Mouse (Mus musculus): ENCODE measurements around the gene Rint1.

The Rint1 gene

DNA sequence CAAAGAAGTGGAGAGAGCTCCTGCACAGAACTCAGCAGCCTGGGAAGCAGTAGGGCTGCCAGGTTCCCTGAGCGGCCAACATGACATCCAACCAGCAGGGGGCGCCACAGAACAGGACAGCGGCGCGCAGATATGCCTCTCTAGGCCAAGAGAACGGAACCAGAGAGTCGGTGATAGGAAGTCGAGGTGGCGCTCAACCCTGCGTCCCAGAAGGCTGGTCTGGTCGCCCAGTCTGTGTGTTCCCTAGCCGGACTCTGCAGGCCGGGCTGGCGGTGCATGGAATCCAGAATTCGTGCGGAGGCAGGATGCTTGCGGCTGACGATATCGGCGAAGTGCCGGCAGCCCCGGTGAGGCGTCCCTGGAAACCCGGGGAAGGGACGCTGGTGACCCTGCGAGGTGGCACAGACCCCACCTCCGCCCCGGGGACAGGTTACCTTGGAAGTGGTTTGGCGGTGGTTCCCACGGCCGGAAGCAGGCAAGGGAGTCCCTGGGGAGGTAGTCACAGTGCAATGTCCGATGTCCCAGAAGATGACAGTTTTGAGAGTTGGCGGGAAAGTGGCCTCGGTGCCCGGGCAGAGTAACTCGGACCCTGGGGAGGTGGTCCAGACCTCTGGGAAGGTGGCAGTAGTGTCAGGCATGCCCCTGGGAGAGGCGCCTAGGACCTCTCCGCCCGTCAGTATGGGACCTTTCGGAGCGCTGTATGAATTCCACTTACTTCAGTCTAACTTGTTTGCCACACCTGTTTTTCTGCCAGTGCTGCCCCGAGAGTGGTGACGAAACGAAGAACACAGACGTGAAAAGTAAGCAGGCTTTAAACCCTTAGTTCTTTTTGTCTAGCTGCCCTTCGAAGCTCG is at the start of gene Rint1:
TSS of gene Rint1 (plus strand) at position 176 of the 854 bp plus-strand sequence.
- peak; percentile 97 for DNase-seq (ENCODE audit: low spot score)

DNA sequence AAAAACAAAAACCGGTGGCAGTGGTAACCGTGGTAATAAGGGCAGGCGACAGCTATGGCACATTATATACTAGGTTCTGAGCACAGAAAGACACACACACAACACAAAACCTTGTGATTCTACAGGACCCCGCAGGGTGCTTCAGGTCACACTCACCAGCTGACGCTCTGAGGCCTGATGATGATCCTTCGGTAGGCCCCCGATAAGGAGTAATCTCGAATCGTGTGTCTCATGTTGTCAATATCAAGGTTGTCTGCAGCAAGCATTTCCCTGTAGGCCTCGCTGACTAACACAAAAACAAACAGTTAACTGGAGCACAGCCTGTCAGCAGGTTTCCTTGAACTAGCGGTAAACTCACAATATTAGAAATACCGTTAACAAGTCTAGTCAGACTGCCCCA is 44.2 kb upstream of the Rint1 start:
- no peak for DNase-seq (ENCODE audit: low spot score)

DNA sequence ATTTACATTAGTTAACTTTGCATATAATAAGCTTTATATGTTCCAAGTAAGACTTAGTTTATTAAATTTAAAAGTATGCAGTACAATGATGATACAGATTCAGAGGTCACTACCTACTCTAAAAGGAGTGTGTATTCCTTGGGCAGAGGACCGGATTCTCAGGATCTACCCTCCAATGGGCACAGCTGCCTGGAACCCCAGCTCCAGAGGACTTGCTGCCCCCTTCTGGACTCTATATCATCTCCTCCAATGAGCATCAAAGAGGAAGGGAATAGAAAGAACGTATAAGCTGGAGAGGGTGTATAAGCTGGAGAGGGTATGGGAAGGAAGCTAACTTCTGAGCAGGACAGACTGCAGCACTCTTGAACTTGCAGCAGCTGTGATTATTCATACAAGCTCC is 37.6 kb upstream of the Rint1 start:
- DNase-seq (ENCODE audit: low spot score): no peak

DNA sequence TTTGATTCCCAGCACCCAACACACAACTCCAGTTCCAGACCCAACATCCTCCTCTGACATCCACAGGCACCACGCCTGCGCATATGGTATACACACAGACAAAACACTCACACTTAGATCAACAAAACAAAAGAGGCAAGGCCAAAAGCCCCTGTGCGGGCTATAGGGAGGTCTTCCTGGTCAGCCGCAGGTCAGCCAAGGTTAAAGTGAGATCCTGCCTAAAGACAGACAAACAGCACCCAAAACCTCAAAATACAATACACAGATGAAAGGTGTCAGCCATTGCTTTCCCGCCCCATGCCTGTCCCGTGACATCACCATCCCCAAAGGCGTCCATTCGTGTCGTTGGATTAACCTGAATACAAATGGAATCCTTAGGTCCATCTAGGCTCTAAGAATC is 31.9 kb upstream of the Rint1 start:
- DNase-seq (ENCODE audit: low spot score): no peak

DNA sequence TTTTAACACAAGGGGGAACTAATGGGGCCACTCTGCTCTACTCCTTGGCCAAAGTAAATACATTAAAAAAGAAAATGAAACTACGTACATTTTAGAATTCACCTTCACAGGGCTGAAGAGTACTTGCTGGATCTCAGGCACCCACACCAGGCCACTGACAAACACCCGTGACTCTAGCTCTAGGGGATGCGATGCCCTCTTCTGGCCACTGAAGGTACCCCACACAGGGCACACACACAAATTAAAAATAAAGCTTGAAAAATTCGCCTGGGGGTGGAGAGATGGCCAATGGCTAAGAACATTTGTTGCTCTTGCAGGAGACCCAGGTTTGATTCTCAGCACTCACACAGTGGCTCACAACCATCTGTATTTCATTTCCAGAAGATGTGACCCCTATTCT is 31.1 kb upstream of the Rint1 start:
- DNase-seq (ENCODE audit: low spot score): no peak

DNA sequence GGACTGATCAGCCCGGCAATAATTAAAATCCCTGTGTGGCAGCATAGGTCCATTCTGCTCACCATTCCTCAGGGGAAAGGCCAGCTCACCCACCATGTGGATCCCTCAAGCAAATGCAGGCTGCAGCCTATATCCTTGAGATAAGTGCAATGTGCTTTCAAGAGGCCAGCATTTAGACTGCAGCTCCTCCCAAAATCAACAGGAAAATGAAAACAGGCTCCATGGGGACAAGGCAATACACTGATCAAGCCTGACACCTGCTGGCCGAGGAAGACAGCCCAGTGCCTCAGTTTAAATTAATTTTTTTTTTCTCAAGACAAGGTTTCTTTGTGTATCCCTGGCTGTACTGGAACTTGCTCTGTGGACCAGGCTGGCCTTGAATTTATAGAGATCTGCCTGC is 28.9 kb upstream of the Rint1 start:
- DNase-seq (ENCODE audit: low spot score): peak; percentile 29

DNA sequence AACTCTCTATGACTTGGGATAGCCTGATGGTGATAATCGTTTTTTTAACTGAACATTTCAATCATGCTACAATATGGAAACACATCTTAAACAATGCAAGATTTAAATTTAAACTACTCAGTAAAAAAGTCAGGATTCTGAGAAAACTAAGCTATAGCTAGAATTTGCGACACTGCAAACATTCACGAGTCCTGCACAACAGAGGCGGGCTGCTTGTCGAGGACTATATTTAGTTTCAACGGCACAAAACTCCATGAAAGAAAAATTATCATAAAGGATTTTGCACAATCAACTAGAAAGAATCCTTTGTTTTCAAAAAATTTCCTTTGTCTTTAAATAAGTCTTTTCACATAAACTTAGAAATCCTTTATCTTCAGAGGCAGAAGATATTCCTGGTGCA is 25.0 kb upstream of the Rint1 start:
- DNase-seq (ENCODE audit: low spot score): no peak

DNA sequence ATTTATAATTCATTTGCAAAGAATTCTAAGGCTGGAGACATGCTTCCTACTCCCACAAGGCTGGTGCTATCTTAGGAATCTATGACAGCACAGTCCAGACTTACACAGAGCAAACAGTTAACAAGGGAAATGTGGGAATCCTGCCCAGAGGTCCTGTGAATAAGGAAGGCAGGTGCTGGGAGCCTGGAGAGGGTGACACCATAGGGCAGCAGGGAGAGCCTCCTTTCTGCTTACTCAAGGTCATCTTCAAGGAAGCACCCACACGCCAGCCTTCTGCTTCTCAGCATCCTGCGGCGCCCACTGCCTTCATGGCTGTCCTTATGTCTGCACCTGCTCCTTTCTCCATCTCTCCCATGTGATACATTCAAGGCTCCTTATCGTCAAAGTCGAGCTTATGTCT is 23.0 kb upstream of the Rint1 start:
- no peak for DNase-seq (ENCODE audit: low spot score)

DNA sequence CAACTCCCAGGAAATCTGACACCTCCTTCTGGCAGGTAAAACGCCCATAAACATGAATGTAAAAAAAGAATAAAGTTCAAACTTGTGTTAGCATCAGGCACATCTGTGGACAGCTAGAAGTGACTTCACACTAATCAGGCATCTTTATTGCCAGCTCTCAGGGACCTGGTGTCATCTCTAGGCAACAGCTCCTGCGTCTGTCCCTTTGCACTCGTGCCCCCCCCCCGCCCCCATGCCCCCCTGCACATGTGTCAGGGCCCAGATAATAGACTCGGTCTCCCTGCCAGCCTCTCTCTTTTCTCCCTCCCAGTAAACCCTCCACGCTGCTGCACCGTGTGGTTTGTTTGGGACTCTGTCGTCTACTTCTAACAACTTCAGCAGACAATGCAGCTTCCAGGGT is 16.4 kb upstream of the Rint1 start:
- DNase-seq (ENCODE audit: low spot score): no peak

DNA sequence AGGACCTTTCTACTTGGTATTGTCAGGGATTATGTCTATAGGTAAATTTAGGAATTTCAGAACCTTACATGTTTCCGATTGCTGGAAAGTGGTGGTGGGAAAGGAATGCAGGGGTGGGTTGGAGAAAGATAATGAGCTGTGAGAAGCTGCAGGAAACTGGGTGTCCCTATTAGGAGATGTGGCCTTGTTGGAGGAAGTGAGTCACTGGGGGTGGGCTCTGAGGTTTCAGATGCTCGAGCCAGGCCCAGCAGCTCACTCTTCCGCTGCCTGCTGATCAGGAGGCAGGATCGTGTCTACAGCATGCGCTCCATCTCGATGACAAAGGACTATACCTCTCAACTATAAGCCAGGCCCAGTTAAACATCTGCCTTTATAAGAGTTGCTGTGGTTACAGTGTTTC is 13.3 kb upstream of the Rint1 start:
- no peak for DNase-seq (ENCODE audit: low spot score)

DNA sequence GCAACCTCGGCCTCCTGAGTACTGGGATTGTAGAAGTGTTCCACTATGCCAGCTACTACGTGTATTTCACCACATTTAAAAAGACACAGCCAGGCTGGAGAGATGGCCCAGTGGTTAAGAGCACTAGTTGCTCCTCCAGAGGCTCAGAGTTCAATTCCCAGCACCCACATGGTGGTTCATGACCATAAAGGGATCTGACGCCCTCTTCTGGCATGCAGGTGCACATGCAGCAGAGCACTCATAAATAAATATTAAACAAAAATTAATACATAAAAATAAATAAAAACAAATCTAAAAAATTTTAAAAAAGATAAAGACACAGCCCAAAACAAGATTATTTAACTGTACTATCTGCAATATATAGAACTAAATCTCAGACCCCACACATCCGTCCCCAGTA is 7.0 kb upstream of the Rint1 start:
- DNase-seq (ENCODE audit: low spot score): no peak

DNA sequence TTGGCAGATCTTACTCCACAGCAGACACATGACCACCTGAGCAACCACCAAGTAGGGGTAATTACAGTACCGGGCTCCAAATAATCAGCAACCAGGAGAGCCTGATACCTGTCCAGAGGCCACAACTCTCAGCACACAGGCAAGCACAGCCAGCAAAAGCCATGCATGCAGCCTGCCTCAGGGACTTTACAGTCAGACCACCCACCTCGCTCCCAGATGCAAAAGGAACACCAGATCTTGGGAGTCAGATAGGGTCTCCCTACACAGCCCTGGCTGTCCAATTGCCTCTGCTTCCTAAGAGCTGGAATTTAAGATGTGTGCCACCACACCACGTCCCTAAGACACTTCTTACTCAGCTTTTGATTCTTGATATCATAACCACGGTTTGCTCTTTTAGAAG is 6.3 kb upstream of the Rint1 start:
- no peak for DNase-seq (ENCODE audit: low spot score)

DNA sequence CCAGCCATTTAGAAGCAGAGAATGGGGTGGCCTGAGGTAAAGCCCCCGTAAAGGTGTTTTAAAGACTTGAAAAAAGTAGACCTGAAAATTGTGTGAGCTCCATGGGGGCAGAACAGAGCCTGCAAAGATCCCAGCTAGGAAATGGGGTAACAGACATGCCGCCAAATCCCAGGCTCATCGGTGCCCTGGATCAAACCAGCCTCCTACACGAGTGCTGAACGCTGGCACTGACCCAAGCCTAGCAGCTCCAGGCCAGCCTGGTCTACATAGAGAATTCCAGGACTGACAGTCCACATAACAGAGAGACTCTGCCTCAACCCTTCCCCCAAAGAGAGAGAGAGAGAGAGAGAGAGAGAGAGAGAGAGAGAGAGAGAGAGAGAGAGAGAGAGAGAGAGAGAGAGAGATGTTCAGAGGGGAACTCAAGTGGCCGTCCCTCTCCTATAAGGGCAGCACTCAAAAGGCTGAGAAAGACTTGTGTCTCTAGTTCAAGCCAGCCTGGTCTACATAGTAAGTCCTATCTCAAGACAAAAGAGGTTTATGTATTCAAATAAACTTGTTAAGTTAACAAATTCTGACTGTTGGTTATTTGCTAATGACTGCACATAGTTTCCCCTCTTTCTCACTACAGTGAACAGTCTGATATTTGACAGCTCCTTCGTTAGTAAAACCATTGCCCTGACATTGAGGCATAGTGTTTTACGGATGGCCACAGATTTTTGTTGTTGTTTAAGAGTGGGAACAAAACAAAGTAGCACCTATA is 5.3 kb upstream of the Rint1 start:
- no peak for DNase-seq (ENCODE audit: low spot score)

DNA sequence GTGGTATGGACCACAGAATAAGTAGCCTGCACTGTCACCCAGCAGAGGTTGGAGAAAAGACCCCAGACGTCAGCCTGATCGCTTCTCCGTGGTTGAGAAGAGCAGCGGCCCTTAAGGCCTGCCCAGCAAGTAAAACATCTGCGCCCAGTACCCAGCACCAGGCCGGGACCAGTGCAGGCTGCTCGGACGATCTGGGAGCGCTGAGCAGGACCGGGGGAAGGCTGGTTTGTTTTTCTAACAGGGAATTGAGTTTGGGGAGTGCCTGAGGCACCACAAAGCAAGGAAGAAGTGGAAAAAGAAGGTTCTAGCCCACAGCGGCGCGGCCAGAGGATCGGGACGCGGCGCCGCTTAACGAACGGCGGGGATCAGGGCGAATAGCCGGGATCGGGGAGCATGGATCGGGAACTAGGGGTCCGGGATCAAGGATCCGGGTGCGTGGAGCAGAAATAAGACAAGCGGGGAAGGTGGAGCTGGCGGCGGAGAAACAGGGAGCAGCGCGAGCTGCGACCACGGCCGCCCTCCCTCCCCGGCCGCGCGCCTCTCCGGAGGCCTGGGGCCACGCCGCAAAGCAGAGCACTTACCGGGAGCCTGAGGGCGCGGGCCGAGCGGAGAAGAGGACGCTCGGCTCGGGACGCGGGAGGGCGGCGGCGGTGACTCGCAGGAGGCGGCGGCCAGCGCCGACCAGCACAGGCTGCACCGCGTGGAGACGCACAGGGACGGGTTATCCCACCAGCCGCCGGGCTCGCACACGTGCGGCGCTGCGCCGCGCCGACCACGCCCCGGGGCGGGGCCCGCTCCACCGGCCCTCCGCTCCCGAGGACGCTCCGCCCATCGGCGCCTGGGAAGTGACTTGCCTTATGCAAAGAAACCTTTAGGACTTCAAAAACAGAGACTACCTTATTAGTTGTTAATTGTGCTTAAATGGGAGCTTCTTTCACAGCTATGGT is 4.3 kb upstream of the Rint1 start, which contains the start of gene Pus7:
TSS of gene Pus7 (minus strand) at position 781 of the 947 bp plus-strand sequence.
- DNase-seq (ENCODE audit: low spot score): peak; percentile 89

DNA sequence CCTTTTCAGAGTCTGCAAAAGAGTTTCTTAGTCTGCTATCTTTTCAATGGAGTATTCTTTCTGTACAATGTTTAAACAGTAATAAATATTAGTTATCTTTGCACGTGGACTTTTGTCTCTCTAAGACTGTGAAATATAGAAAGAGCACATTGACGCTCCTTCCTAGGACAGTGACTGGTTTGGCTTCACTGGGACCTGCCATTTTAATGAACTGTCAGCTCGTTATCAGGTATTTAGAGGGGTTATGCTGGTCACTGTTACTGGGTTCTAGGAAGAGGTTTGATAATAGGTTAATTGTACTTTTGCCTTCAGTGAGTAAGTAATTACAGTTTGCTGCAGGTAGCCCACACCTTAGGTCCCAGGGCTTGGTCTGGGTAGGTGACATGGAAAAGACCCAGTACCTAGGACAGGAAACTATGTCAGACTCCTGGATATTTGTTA is 899 bp downstream of the Rint1 start:
- no peak for DNase-seq (ENCODE audit: low spot score)

DNA sequence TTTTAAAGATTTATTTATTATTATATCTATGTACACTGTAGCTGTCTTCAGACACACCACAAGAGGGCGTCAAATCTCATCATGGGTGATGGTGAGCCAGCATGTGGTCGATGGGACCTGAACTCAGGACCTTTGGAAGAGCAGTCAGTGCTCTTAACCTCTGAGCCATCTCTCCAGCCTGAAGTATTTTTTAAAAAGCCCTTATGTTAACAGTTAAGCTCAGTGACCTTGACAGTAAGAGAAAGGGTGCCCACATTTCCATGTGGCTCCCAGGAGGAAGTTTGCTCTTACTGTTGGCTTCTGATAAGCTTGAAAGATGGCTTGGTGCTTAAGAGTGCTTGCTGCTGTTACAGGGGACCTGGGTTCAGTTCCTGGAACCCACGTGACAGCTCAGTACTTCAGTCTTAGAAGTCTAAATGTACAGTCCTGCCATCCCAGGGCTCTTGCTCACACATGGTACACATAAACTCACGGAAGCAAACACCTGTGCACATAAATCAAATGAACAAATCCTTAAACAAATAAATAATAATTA is 1.6 kb downstream of the Rint1 start:
- DNase-seq (ENCODE audit: low spot score): no peak

DNA sequence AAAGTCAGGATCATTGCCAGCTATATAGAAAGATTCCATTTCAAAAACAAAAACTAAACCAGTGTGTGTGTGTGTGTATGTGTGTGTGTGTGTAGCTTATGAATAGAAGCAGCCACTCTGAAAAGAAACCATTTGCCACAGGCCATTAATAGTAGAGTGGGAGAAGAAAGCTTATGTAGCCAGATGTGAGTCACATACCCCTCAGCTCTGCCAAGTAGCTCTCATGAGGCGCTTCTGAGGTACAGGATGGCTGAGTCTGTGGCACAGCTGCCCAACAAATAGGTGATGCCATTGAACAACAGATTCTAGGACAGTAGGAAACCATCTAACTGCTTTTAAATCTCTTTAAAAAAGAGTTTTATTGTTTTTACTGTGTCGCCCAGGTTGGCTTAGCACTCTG is 5.2 kb downstream of the Rint1 start:
- no peak for DNase-seq (ENCODE audit: low spot score)

DNA sequence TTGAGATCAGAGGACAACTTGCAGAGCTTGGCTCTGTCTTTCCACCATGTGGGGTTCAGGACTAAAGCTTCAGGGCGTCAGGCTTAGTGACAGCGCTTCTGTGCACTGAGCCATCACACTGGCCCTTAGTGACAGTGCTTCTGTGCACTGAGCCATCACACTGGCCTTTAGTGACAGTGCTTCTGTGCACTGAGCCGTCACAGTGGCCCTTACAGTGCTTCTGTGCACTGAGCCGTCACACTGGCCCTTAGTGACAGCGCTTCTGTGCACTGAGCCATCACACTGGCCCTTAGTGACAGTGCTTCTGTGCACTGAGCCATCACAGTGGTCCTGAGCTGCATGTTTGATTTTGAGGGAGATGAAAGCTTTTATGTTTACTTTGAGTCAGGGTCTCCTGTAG is 27.3 kb downstream of the Rint1 start:
- no peak for DNase-seq (ENCODE audit: low spot score)

DNA sequence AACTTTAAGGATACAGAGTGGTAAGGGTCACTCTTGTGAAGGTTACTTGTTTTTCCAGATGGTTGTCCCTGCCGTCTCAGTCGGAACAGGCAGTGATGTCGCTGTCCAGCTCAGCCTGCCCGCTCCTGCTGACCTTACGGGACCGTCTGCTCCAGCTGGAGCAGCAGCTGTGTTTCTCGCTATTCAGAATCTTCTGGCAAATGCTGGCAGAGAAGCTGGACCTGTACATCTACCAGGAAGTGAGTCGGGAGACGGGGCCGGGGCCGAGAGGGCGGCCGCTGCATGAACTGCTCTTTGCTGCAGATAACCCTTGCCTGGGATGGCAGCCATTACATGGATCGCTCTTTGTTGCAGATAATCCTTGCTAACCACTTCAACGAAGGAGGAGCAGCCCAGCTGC is 29.2 kb downstream of the Rint1 start:
- no peak for DNase-seq (ENCODE audit: low spot score)

DNA sequence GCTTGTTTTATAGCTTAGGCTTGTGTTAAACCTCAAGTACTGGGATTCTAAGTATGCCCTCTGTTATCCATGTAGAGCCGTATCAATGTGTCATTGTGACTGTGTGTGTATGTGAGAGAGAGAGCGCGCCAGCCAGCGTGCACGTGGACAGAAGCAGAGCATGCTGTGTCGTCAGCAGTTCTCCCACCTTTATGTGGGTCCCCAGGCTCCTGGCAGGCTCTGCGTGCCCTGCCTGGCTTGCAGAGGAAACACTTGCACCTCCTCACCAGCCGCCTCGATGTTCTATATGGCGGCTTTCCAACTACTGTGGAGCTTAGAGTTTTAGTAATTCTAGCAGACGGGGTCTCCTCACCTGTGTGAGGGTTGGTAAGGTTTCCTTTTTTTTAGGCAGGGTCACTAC is 34.8 kb downstream of the Rint1 start:
- DNase-seq (ENCODE audit: low spot score): no peak

DNA sequence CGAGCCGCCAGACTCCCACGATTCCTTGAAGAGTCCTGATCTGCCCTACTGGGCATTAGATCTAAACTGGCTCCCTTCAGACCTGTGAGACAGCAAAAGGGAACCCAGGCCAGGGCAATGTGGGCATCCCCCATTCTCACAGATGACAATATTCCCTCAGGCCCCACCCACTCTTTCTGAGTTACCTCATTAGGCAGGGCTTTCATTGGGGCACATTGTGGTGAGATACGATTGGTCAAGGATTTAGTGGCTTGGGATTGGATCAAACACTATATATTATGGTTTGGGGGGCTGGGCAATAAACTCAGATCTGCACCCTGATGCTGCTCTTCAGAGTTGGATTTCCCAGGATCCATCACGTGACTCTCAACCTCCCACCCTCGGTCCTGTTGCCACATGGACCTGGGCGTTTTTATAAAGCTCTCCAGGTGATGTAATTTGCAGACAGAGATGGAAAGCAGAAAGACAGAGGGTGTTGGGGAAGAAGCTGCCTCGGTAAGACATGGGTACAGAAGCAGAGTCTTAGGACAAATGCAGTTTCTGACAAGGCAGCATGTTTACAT is 36.7 kb downstream of the Rint1 start:
- DNase-seq (ENCODE audit: low spot score): no peak
